Mouse (Mus musculus): ENCODE data around the gene Gm17521.
"Not testable (repeated sequence)": the region's sequence is repeated elsewhere in the genome, so short reads cannot be mapped to it uniquely, and the experiment has no call there.

Gene Gm17521

GRCm38 (mm10) chrX:123029569-123029968 lies at the start of gene Gm17521:
Gene Gm17521, minus strand, starts transcription at chrX:123029669.
- DNase-seq (ENCODE audit: low read depth, low spot score): not testable (repeated sequence)

GRCm38 (mm10) chrX:123043956-123044355 lies 14.5 kb upstream of the Gm17521 start:
- no peak for DNase-seq (ENCODE audit: low read depth, low spot score)

- no peak for DNase-seq (ENCODE audit: low read depth, low spot score)
Observed at GRCm38 (mm10) chrX:123043516-123043915, 14.0 kb upstream of the Gm17521 start.
